Mouse (Mus musculus): ENCODE measurements around the gene Kcnk4.

GRCm38 (mm10) chr19:6915276-6915675 lies 19.0 kb downstream of the Kcnk4 start:
- TF ChIP-seq POLR2AphosphoS2 (IDR thresholded peaks at IDR 0.05; ENCODE audit: low read depth, low read length) (no peak), E2F4 (IDR thresholded peaks at IDR 0.05; ENCODE audit: insufficient replicate concordance, low read depth, low read length) (no peak), MAZ (IDR thresholded peaks at IDR 0.05; ENCODE audit: low read depth, low read length) (no peak), TCF12 (IDR thresholded peaks at IDR 0.05; ENCODE audit: low read depth, low read length) (no peak), CTCF (conservative IDR thresholded peaks at IDR 0.05 in 1 of 2, IDR thresholded peaks at IDR 0.05 in 1 of 2; ENCODE audit: low read depth in 2 of 2, low read length in 2 of 2) (no peak), USF2 (conservative IDR thresholded peaks at IDR 0.05; ENCODE audit: low read depth, low read length) (no peak), POLR2A (IDR thresholded peaks at IDR 0.05; ENCODE audit: low read depth, low read length) (no peak), BHLHE40 (IDR thresholded peaks at IDR 0.05; ENCODE audit: low read depth, low read length) (no peak), NELFE (IDR thresholded peaks at IDR 0.05; ENCODE audit: low read depth, low read length) (no peak), KAT2A (IDR thresholded peaks at IDR 0.05; ENCODE audit: insufficient replicate concordance, low read length) (no peak), MAX (IDR thresholded peaks at IDR 0.05; ENCODE audit: low read length) (no peak), ZC3H11A (IDR thresholded peaks at IDR 0.05; ENCODE audit: low read depth, low read length) (no peak)

Measured in CH12.LX (cell line).